Mouse (Mus musculus) cerebellum, postnatal 36 days (tissue): ENCODE measurements at regions not wholly inside any gene's neighbourhood (a gene's known extent, or its start where the extent isn't known, plus 50 kb on each side); places are given as distances from the start of the nearest gene placed in this dataset.
"Not testable (repeated sequence)": the region's sequence is repeated elsewhere in the genome, so short reads cannot be mapped to it uniquely, and the experiment has no call there.

Experiments used
- DNase-seq, 2 experiments: peaks; one replicate each; pipeline ENCODE4 v3.0.0; 2021 to 2022; ENCODE audit warnings: mixed read lengths in 2 of 2

GRCm38 (mm10) chr5:16937840-16938239, 146.2 kb downstream of the Gm28710 start:
- peak; percentile 2 to 11 for DNase-seq

- no peak for DNase-seq
These were observed 155.8 kb downstream of the Gm28710 start for GRCm38 (mm10) chr5:16947430-16947829.

- no peak for DNase-seq
These were observed 176.1 kb downstream of the Gm28710 start for GRCm38 (mm10) chr5:16967735-16968134.

- not testable (repeated sequence) for DNase-seq
These were observed 177.2 kb downstream of the Gm28710 start for GRCm38 (mm10) chr5:16968817-16969216.

- DNase-seq = no peak
These were observed 181.7 kb downstream of the Gm28710 start for GRCm38 (mm10) chr5:16973206-16973896.

- no peak for DNase-seq
These were observed 184.4 kb downstream of the Gm28710 start for GRCm38 (mm10) chr5:16976006-16976405.

- DNase-seq = no peak
These were observed 193.3 kb downstream of the Gm28710 start for GRCm38 (mm10) chr5:16984877-16985276.

GRCm38 (mm10) chr5:16991518-16991917, 199.9 kb downstream of the Gm28710 start:
- DNase-seq = no peak

GRCm38 (mm10) chr5:16999183-16999582, 207.6 kb downstream of the Gm28710 start:
- no peak for DNase-seq

GRCm38 (mm10) chr5:17006807-17007522, 215.4 kb downstream of the Gm28710 start:
- DNase-seq = no peak

- DNase-seq = no peak
These were observed 230.0 kb downstream of the Gm28710 start for GRCm38 (mm10) chr5:17021636-17022035.

GRCm38 (mm10) chr5:17053935-17054334, 262.3 kb downstream of the Gm28710 start:
- DNase-seq = no peak

- DNase-seq = no peak
These were observed 273.0 kb downstream of the Gm28710 start for GRCm38 (mm10) chr5:17064565-17064964.

- DNase-seq = no peak
These were observed 288.8 kb downstream of the Gm28710 start for GRCm38 (mm10) chr5:17080405-17080804.

GRCm38 (mm10) chr5:17111556-17111955, 261.4 kb upstream of the Speer4f2 start:
- no peak for DNase-seq

GRCm38 (mm10) chr5:17112026-17112425, 261.0 kb upstream of the Speer4f2 start:
- no peak for DNase-seq

- no peak for DNase-seq
These were observed 257.9 kb upstream of the Speer4f2 start for GRCm38 (mm10) chr5:17115035-17115434.

GRCm38 (mm10) chr5:17116072-17116471, 256.9 kb upstream of the Speer4f2 start:
- DNase-seq = no peak

- DNase-seq = no peak
These were observed 247.7 kb upstream of the Speer4f2 start for GRCm38 (mm10) chr5:17125240-17125639.

- DNase-seq = no peak
These were observed 245.5 kb upstream of the Speer4f2 start for GRCm38 (mm10) chr5:17127501-17127900.

GRCm38 (mm10) chr5:17135489-17135888, 237.5 kb upstream of the Speer4f2 start:
- DNase-seq = no peak

- DNase-seq = no peak
These were observed 231.4 kb upstream of the Speer4f2 start for GRCm38 (mm10) chr5:17141555-17141954.

- no peak for DNase-seq
These were observed 198.4 kb upstream of the Speer4f2 start for GRCm38 (mm10) chr5:17174562-17174961.

- DNase-seq = no peak
These were observed 196.2 kb upstream of the Speer4f2 start for GRCm38 (mm10) chr5:17176771-17177170.
